Mouse (Mus musculus) small intestine, adult 2 months (tissue): ENCODE measurements at regions not wholly inside any gene's neighbourhood (a gene's known extent, or its start where the extent isn't known, plus 50 kb on each side); places are given as distances from the start of the nearest gene placed in this dataset.

Source experiments
- H3K27ac ChIP-seq: fragments of 200-500 bp; 2 replicates; pipeline ENCODE4 v1.5.1; 2012; ENCODE audit warnings: low read depth, low read length, control low read depth, inconsistent platforms; ENCODE audit not compliant: insufficient read depth
- H3K27me3 ChIP-seq: fragments of 200-500 bp; 2 replicates; pipeline ENCODE4 v1.6.1; 2012; ENCODE audit warnings: mild to moderate bottlenecking, moderate library complexity, low read length, inconsistent platforms; ENCODE audit not compliant: control insufficient read depth, insufficient read depth
- H3K36me3 ChIP-seq: fragments of 200-500 bp; 2 replicates; pipeline ENCODE4 v1.6.1; 2012; ENCODE audit warnings: mild to moderate bottlenecking, low read length, control low read depth, inconsistent platforms; ENCODE audit not compliant: control insufficient read depth, insufficient read depth
- H3K4me1 ChIP-seq: fragments of 200-500 bp; 2 replicates; pipeline ENCODE4 v1.6.1; 2012; ENCODE audit warnings: low read length, inconsistent platforms, mixed read lengths; ENCODE audit not compliant: control insufficient read depth, insufficient read depth, insufficient read length
- H3K4me3 ChIP-seq: fragments of 200-500 bp; 2 replicates; pipeline ENCODE4 v1.5.1; 2012; ENCODE audit warnings: low read depth, mild to moderate bottlenecking, control low read depth, inconsistent platforms, low read length, moderate library complexity
- CTCF ChIP-seq: fragments of 200-500 bp; IDR thresholded peaks from 2 replicates; pipeline ENCODE4 v1.5.1; 2012; ENCODE audit warnings: low read depth, mild to moderate bottlenecking, control low read depth, inconsistent platforms, low read length, moderate library complexity, mixed read lengths; ENCODE audit not compliant: insufficient replicate concordance, insufficient read length; ENCODE audit errors: extremely low read depth
- POLR2A ChIP-seq: fragments of 200-500 bp; IDR thresholded peaks from 2 replicates; pipeline ENCODE4 v1.6.1; 2012; ENCODE audit warnings: low read depth, mild to moderate bottlenecking, control low read depth, inconsistent platforms, low read length, moderate library complexity
- WGBS: fragments of 180-500 bp; shearing (Covaris S2); methylation state at CpG from one replicate; pipeline ENCODE4 v1.1.7; 2018; 5-methylcytosine and 5-hydroxymethylcytosine counted together

GRCm38 (mm10) chr8:8256327-8256726, 404.7 kb downstream of the Efnb2 start:
- Histone ChIP-seq H3K27ac (no peak overlapping the region), H3K4me1 (peaks cover 2% of the 10 kb centered on the region; the same call in 1 of the 2 replicates), H3K36me3 (no peaks in the 10 kb centered on the region), H3K27me3 (no peaks in the 10 kb centered on the region), H3K4me3 (no peak overlapping the region)
- WGBS: 64% methylated on average over 1 of the region's 1 CpGs
- TF ChIP-seq CTCF (no peak), POLR2A (no peak)

GRCm38 (mm10) chr8:8254446-8254845, 406.6 kb downstream of the Efnb2 start:
- no peak for TF ChIP-seq POLR2A
- no peak for TF ChIP-seq CTCF
- H3K4me3 ChIP-seq: no peak overlapping the region
- no peaks in the 10 kb centered on the region for H3K36me3 ChIP-seq
- no peak overlapping the region for H3K27ac ChIP-seq
- no peaks in the 10 kb centered on the region for H3K27me3 ChIP-seq
- H3K4me1 ChIP-seq: no peaks in the 10 kb centered on the region; the same call in 1 of the 2 replicates
- 97% methylated on average over 3 of the region's 3 CpGs for WGBS

- peaks cover 11% of the 10 kb centered on the region for H3K4me1 ChIP-seq
- no peak overlapping the region for H3K4me3 ChIP-seq
- no peaks in the 10 kb centered on the region for H3K27me3 ChIP-seq
- TF ChIP-seq POLR2A: no peak
- TF ChIP-seq CTCF: no peak
- no peaks in the 10 kb centered on the region for H3K36me3 ChIP-seq
- peak overlapping the region; percentile 41; the same call in 1 of the 2 replicates for H3K27ac ChIP-seq
- 29% methylated on average over 1 of the region's 1 CpGs for WGBS
Measured at GRCm38 (mm10) chr8:8244599-8244998, 416.4 kb downstream of the Efnb2 start.

GRCm38 (mm10) chr8:8241755-8242501, 419.1 kb downstream of the Efnb2 start:
- H3K27ac ChIP-seq: no peak overlapping the region
- H3K27me3 ChIP-seq: no peaks in the 10 kb centered on the region
- WGBS: 37% methylated on average over 3 of the region's 3 CpGs
- H3K4me1 ChIP-seq: peaks cover 27% of the 10 kb centered on the region
- H3K36me3 ChIP-seq: no peaks in the 10 kb centered on the region
- TF ChIP-seq CTCF: no peak
- no peak for TF ChIP-seq POLR2A
- H3K4me3 ChIP-seq: no peak overlapping the region

GRCm38 (mm10) chr8:8241051-8241688, 419.9 kb downstream of the Efnb2 start:
- no peak overlapping the region for H3K4me3 ChIP-seq
- no peaks in the 10 kb centered on the region for H3K27me3 ChIP-seq
- TF ChIP-seq POLR2A (no peak), CTCF (no peak)
- no peaks in the 10 kb centered on the region for H3K36me3 ChIP-seq
- no peak overlapping the region for H3K27ac ChIP-seq
- peaks cover 27% of the 10 kb centered on the region for H3K4me1 ChIP-seq
- 83% methylated on average over 9 of the region's 9 CpGs for WGBS

GRCm38 (mm10) chr8:8239489-8239888, 421.6 kb downstream of the Efnb2 start:
- Histone ChIP-seq H3K4me3 (no peak overlapping the region), H3K27me3 (no peaks in the 10 kb centered on the region), H3K27ac (peak overlapping the region; percentile 51; the same call in 1 of the 2 replicates), H3K4me1 (peaks cover 27% of the 10 kb centered on the region), H3K36me3 (no peaks in the 10 kb centered on the region)
- 67% methylated on average over 12 of the region's 12 CpGs for WGBS
- TF ChIP-seq CTCF: no peak
- no peak for TF ChIP-seq POLR2A

- Histone ChIP-seq H3K4me1 (peaks cover 29% of the 10 kb centered on the region), H3K27ac (peak overlapping the region; percentile 86), H3K4me3 (no peak overlapping the region), H3K27me3 (no peaks in the 10 kb centered on the region), H3K36me3 (no peaks in the 10 kb centered on the region)
- TF ChIP-seq CTCF (no peak), POLR2A (no peak)
- WGBS: 39% methylated on average over 6 of the region's 6 CpGs
Measured at GRCm38 (mm10) chr8:8238051-8238450, 423.0 kb downstream of the Efnb2 start.
